Mouse (Mus musculus) hindbrain, postnatal 0 days (tissue): ENCODE data around the gene Jph2. TPM values are rescaled to one million over a fixed set of nuclear protein-coding genes. Genes with fewer than 3 reads are reported as not detected.
A peak's percentile ranks its signal among the peaks of the same experiment; 100 is the strongest.

Experiments used
- ATAC-seq: fragments of 200-750 bp; cut with Nextera tagmentation; 2 replicates; pipeline ENCODE4 v1.8.0; 2017; ENCODE audit warnings: mild to moderate bottlenecking, moderate TSS enrichment, moderate library complexity
- DNase-seq: peaks from one replicate; pipeline ENCODE4 v3.0.0-alpha.2; 2015; ENCODE audit warnings: low spot score
- H3K27ac ChIP-seq: fragments of 300-500 bp; sonication (generic); 2 replicates; pipeline ENCODE4 v1.5.1; 2014; ENCODE audit warnings: mild to moderate bottlenecking
- H3K27me3 ChIP-seq: fragments of 300-500 bp; sonication (generic); 2 replicates; pipeline ENCODE4 v1.6.1; 2014; ENCODE audit warnings: low read length, mixed read lengths; ENCODE audit not compliant: insufficient read depth
- H3K36me3 ChIP-seq: fragments of 300-500 bp; sonication (generic); 2 replicates; pipeline ENCODE4 v1.6.1; 2014; ENCODE audit warnings: low read length, mixed read lengths; ENCODE audit not compliant: insufficient read depth
- H3K4me1 ChIP-seq: fragments of 300-500 bp; sonication (generic); 2 replicates; pipeline ENCODE4 v1.6.1; 2014; ENCODE audit warnings: antibody characterized with exemption, low read length, mixed read lengths; ENCODE audit not compliant: insufficient read depth
- H3K4me2 ChIP-seq: fragments of 300-500 bp; sonication (generic); 2 replicates; pipeline ENCODE4 v1.6.1; 2014; ENCODE audit warnings: low read depth, mild to moderate bottlenecking, low read length, moderate library complexity, mixed read lengths
- H3K4me3 ChIP-seq: fragments of 300-500 bp; sonication (generic); 2 replicates; pipeline ENCODE4 v1.5.1; 2014; ENCODE audit warnings: low read length
- H3K9ac ChIP-seq: fragments of 300-500 bp; sonication (generic); replicated peaks from 2 replicates; pipeline ENCODE4 v1.6.1; 2014; ENCODE audit warnings: mild to moderate bottlenecking, low read length, moderate library complexity, mixed read lengths
- H3K9me3 ChIP-seq: fragments of 300-500 bp; sonication (generic); 2 replicates; pipeline ENCODE4 v1.6.1; 2016; ENCODE audit warnings: low read length, mixed read lengths
- CTCF ChIP-seq: IDR thresholded peaks from 2 replicates; pipeline ENCODE4 v1.5.1; 2016; ENCODE audit warnings: antibody characterized with exemption, control low read depth, low read depth
- WGBS: fragments of 180-500 bp; shearing (Covaris S2); extraction: QIAGEN DNeasy Blood & Tissue Kit; methylation state at CpG from one replicate; pipeline ENCODE4 v1.1.7; 2014; 5-methylcytosine and 5-hydroxymethylcytosine counted together
- polyA plus RNA-seq: library from polyadenylated mRNA; unstranded; fragments of >200 nt; fragmentation: Nextera tagmentation; extraction: Ambion mirVana; gene quantifications from 2 replicates; pipeline ENCODE4 v1.2.1, GENCODE M21; 2015
- total RNA-seq: library from RNA; depleted of rRNA; stranded (reverse); fragments of >200 nt; gene quantifications from 2 replicates; pipeline ENCODE4 v1.2.3, GENCODE M21; 2014; rRNA removed

Jph2 gene
- total RNA-seq: 1.2 and 1.4 TPM in 2 replicates
- polyA plus RNA-seq: 0.83 and 0.88 TPM in 2 replicates

DNA sequence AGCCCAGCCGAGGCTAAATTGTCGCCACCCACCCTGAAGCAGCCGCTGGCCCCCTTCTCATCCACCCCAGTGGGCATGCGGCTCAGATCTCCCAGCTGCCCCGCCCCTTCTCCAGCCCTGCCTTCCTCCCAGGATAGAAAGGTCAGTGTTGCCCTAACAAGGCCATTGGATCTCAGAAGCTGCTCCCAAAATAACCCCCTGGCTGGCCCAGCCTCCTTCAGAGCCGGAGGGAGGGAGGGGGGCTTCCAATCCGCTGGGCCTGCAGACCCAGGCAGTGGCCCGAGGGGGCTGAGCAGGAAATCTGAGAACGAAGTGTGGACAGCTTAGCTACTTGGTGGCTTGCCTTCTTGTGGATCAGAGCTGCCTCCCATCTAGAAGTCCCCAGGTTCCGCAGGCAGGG lies at the start of gene Jph2:
Gene Jph2 (minus strand): TSS at position 89 of the 400 bp plus-strand sequence.
- 15% methylated on average over 10 of the region's 10 CpGs for WGBS
- ATAC-seq (no peak), DNase-seq (no peak)
- Histone ChIP-seq H3K9me3 (no peaks in the 10 kb centered on the region), H3K4me1 (no peaks in the 10 kb centered on the region), H3K27me3 (no peaks in the 10 kb centered on the region), H3K4me3 (no peak within 1 kb of the TSS), H3K27ac (no peak within 1 kb of the TSS), H3K9ac (no peak within 1 kb of the TSS), H3K36me3 (no peaks in the 10 kb centered on the region), H3K4me2 (peak within 1 kb of the TSS; percentile 18; the same call in 1 of the 2 replicates)
- no peak for TF ChIP-seq CTCF

GRCm38 (mm10) chr2:163447375-163447774 lies 49.6 kb upstream of the Jph2 start:
- Histone ChIP-seq H3K4me3 (no peak overlapping the region), H3K9ac (no peak overlapping the region), H3K4me1 (no peaks in the 10 kb centered on the region), H3K9me3 (no peaks in the 10 kb centered on the region), H3K36me3 (peaks cover 15% of the 10 kb centered on the region; the same call in 1 of the 2 replicates), H3K27ac (no peak overlapping the region), H3K27me3 (no peaks in the 10 kb centered on the region), H3K4me2 (no peak overlapping the region)
- ATAC-seq: no peak
- TF ChIP-seq CTCF: no peak
- WGBS: 82% methylated on average over 12 of the region's 12 CpGs
- no peak for DNase-seq

- Histone ChIP-seq H3K36me3 (peaks cover 5% of the 10 kb centered on the region; the same call in 1 of the 2 replicates), H3K27me3 (no peaks in the 10 kb centered on the region), H3K9ac (no peak overlapping the region), H3K4me3 (no peak overlapping the region), H3K9me3 (no peaks in the 10 kb centered on the region), H3K4me2 (no peak overlapping the region), H3K4me1 (peaks cover 5% of the 10 kb centered on the region; the same call in 1 of the 2 replicates), H3K27ac (no peak overlapping the region)
- WGBS: 82% methylated on average over 7 of the region's 7 CpGs
- TF ChIP-seq CTCF: no peak
- DNase-seq (no peak), ATAC-seq (no peak)
Measured at GRCm38 (mm10) chr2:163444017-163444416, 46.2 kb upstream of the Jph2 start.

- H3K4me1 ChIP-seq: peaks cover 5% of the 10 kb centered on the region; the same call in 1 of the 2 replicates
- H3K27me3 ChIP-seq: no peaks in the 10 kb centered on the region
- DNase-seq (no peak), ATAC-seq (no peak)
- no peak overlapping the region for H3K27ac ChIP-seq
- peaks cover 5% of the 10 kb centered on the region; the same call in 1 of the 2 replicates for H3K36me3 ChIP-seq
- 56% methylated on average over 6 of the region's 6 CpGs for WGBS
- no peaks in the 10 kb centered on the region for H3K9me3 ChIP-seq
- no peak for TF ChIP-seq CTCF
- H3K4me3 ChIP-seq: no peak overlapping the region
- no peak overlapping the region for H3K9ac ChIP-seq
- H3K4me2 ChIP-seq: no peak overlapping the region
Measured at GRCm38 (mm10) chr2:163443543-163443942, 45.8 kb upstream of the Jph2 start.

GRCm38 (mm10) chr2:163439488-163439887 lies 41.7 kb upstream of the Jph2 start:
- peak overlapping the region; percentile 88; the same call in 1 of the 2 replicates for H3K27ac ChIP-seq
- H3K4me3 ChIP-seq: peak overlapping the region; percentile 67
- H3K9ac ChIP-seq: peak overlapping the region; percentile 78
- 87% methylated on average over 1 of the region's 1 CpGs for WGBS
- no peaks in the 10 kb centered on the region for H3K36me3 ChIP-seq
- peaks cover 5% of the 10 kb centered on the region; the same call in 1 of the 2 replicates for H3K4me1 ChIP-seq
- DNase-seq: no peak
- H3K27me3 ChIP-seq: no peaks in the 10 kb centered on the region
- no peak for ATAC-seq
- no peaks in the 10 kb centered on the region for H3K9me3 ChIP-seq
- peak overlapping the region; percentile 79 for H3K4me2 ChIP-seq
- no peak for TF ChIP-seq CTCF

GRCm38 (mm10) chr2:163438619-163439451 lies 41.0 kb upstream of the Jph2 start:
- Histone ChIP-seq H3K4me3 (peak overlapping the region; percentile 67), H3K36me3 (no peaks in the 10 kb centered on the region), H3K4me1 (peaks cover 5% of the 10 kb centered on the region; the same call in 1 of the 2 replicates), H3K27me3 (no peaks in the 10 kb centered on the region), H3K9ac (peak overlapping the region; percentile 78), H3K27ac (peak overlapping the region; percentile 88), H3K9me3 (no peaks in the 10 kb centered on the region), H3K4me2 (peak overlapping the region; percentile 79)
- WGBS: under 1% methylated on average over 29 of the region's 30 CpGs
- DNase-seq (peak; percentile 73), ATAC-seq (peak; percentile 62)
- TF ChIP-seq CTCF: no peak
